Mouse (Mus musculus) myocyte (in vitro differentiated cells): Measurements from ENCODE around the gene Cracr2a. TPM values are rescaled to one million over a fixed set of nuclear protein-coding genes. Genes with fewer than 3 reads are reported as not detected.

ENCODE experiments used
- H3K27me3 ChIP-seq: one replicate; pipeline ENCODE4 v1.6.1; 2011; ENCODE audit not compliant: control insufficient read depth, insufficient read depth, insufficient read length
- H3K36me3 ChIP-seq: one replicate; pipeline ENCODE4 v1.6.1; 2011; ENCODE audit not compliant: control insufficient read depth, insufficient read depth
- H3K4me2 ChIP-seq: one replicate; pipeline ENCODE4 v1.6.1; 2011; ENCODE audit warnings: low read depth, control low read depth
- H3K4me3 ChIP-seq: one replicate; pipeline ENCODE4 v1.5.1; 2011; ENCODE audit warnings: mild to moderate bottlenecking, control low read depth, moderate library complexity
- H3K79me2 ChIP-seq: one replicate; pipeline ENCODE4 v1.6.1; 2011; ENCODE audit not compliant: control insufficient read depth, insufficient read depth
- H3ac ChIP-seq: one replicate; pipeline ENCODE4 v1.6.1; 2011; ENCODE audit not compliant: control insufficient read depth, insufficient read length
- CEBPB ChIP-seq: IDR thresholded peaks from 2 replicates; pipeline ENCODE4 v1.6.1; 2011; ENCODE audit warnings: mild to moderate bottlenecking, moderate library complexity; ENCODE audit not compliant: poor library complexity, insufficient read depth, severe bottlenecking
- E2F4 ChIP-seq: IDR thresholded peaks from one replicate; pipeline ENCODE4 v1.6.1; 2011; ENCODE audit warnings: mild to moderate bottlenecking, control low read depth, moderate library complexity; ENCODE audit not compliant: insufficient read depth
- MAX ChIP-seq: IDR thresholded peaks from one replicate; pipeline ENCODE4 v1.6.1; 2011; ENCODE audit warnings: low read depth, mild to moderate bottlenecking, control low read depth
- MYOD1 ChIP-seq, 3 experiments: IDR thresholded peaks; one replicate each; pipeline ENCODE4 v1.6.1; 2011; ENCODE audit warnings: control low read depth in 2 of 3, low read depth in 2 of 3, mild to moderate bottlenecking in 2 of 3, moderate library complexity in 1 of 3; ENCODE audit not compliant: insufficient read length in 2 of 3, control insufficient read depth in 1 of 3
- MYOG ChIP-seq, 3 experiments: IDR thresholded peaks; one replicate each; pipeline ENCODE4 v1.6.1; 2011; ENCODE audit warnings: control low read depth in 2 of 3, low read depth in 2 of 3, mild to moderate bottlenecking in 2 of 3; ENCODE audit not compliant: insufficient read length in 2 of 3, control insufficient read depth in 1 of 3, insufficient read depth in 1 of 3
- POLR2A ChIP-seq: IDR thresholded peaks from one replicate; pipeline ENCODE4 v1.6.1; 2011; ENCODE audit warnings: low read depth, mild to moderate bottlenecking, control low read depth, moderate library complexity; ENCODE audit not compliant: insufficient read length
- POLR2AphosphoS2 ChIP-seq: IDR thresholded peaks from one replicate; pipeline ENCODE4 v1.6.1; 2011; ENCODE audit warnings: low read depth, control low read depth; ENCODE audit not compliant: insufficient read length
- REST ChIP-seq: IDR thresholded peaks from one replicate; pipeline ENCODE4 v1.6.1; 2011; ENCODE audit warnings: mild to moderate bottlenecking, control low read depth, moderate library complexity; ENCODE audit not compliant: insufficient read depth, insufficient read length
- SRF ChIP-seq: IDR thresholded peaks from one replicate; pipeline ENCODE4 v1.6.1; 2011; ENCODE audit warnings: low read depth; ENCODE audit not compliant: control insufficient read depth, insufficient read length
- TCF12 ChIP-seq: IDR thresholded peaks from one replicate; pipeline ENCODE4 v1.6.1; 2011; ENCODE audit warnings: mild to moderate bottlenecking, control low read depth; ENCODE audit not compliant: poor library complexity, insufficient read depth, severe bottlenecking
- TCF3 ChIP-seq: IDR thresholded peaks from one replicate; pipeline ENCODE4 v1.6.1; 2011; ENCODE audit warnings: low read depth, control low read depth; ENCODE audit not compliant: insufficient read length
- USF1 ChIP-seq: IDR thresholded peaks from one replicate; pipeline ENCODE4 v1.6.1; 2011; ENCODE audit warnings: low read depth, mild to moderate bottlenecking, control low read depth, moderate library complexity
- polyA plus RNA-seq: library from polyadenylated mRNA; unstranded; fragments of >200 nt; fragmentation: generic; extraction: Trizol; gene quantifications from one replicate; pipeline ENCODE4 v1.2.1, GENCODE M21; 2012; ENCODE audit warnings: missing spikeins

Gene Cracr2a
- polyA plus RNA-seq, 1 experiment, result not detected

GRCm38 (mm10) chr6:127715428-127715827 is 154.3 kb downstream of the Cracr2a start:
- H3ac ChIP-seq, result no peak overlapping the region
- H3K36me3 ChIP-seq, result no peaks in the 10 kb centered on the region
- H3K4me3 ChIP-seq, result no peak overlapping the region
- no peak overlapping the region for H3K4me2 ChIP-seq
- TF ChIP-seq MYOD1 (IDR thresholded peaks at IDR 0.05; ENCODE audit: control insufficient read depth in 1 of 3, insufficient read length in 2 of 3, low read depth in 2 of 3) (no peak), REST (no peak), USF1 (no peak), MAX (no peak), SRF (no peak), E2F4 (no peak), TCF3 (no peak)
- no peaks in the 10 kb centered on the region for H3K27me3 ChIP-seq
- no peaks in the 10 kb centered on the region for H3K79me2 ChIP-seq

GRCm38 (mm10) chr6:127717239-127718137 is 156.3 kb downstream of the Cracr2a start:
- TF ChIP-seq SRF, result no peak
- TF ChIP-seq POLR2A, result no peak
- no peak for TF ChIP-seq MYOD1 (IDR thresholded peaks at IDR 0.05; ENCODE audit: control insufficient read depth in 1 of 3, insufficient read length in 2 of 3, low read depth in 2 of 3)
- no peak for TF ChIP-seq USF1
- no peak for TF ChIP-seq MYOG (IDR thresholded peaks at IDR 0.05; ENCODE audit: control insufficient read depth in 1 of 3, insufficient read depth in 1 of 3, insufficient read length in 2 of 3, low read depth in 2 of 3)
- TF ChIP-seq POLR2AphosphoS2, result no peak
- no peak for TF ChIP-seq TCF12
- no peak for TF ChIP-seq MAX
- no peak for TF ChIP-seq TCF3
- no peak for TF ChIP-seq REST
- no peak for TF ChIP-seq CEBPB
- no peak for TF ChIP-seq E2F4
- Histone ChIP-seq H3K4me2 (no peak overlapping the region), H3K4me3 (no peak overlapping the region), H3K27me3 (no peaks in the 10 kb centered on the region), H3ac (no peak overlapping the region), H3K79me2 (no peaks in the 10 kb centered on the region), H3K36me3 (no peaks in the 10 kb centered on the region)

- H3K36me3 ChIP-seq, result no peaks in the 10 kb centered on the region
- H3K79me2 ChIP-seq, result no peaks in the 10 kb centered on the region
- TF ChIP-seq MAX (no peak), TCF12 (no peak), POLR2A (no peak), TCF3 (no peak), MYOD1 (IDR thresholded peaks at IDR 0.05; ENCODE audit: control insufficient read depth in 1 of 3, insufficient read length in 2 of 3, low read depth in 2 of 3) (no peak), USF1 (no peak), REST (no peak), POLR2AphosphoS2 (no peak), MYOG (IDR thresholded peaks at IDR 0.05; ENCODE audit: control insufficient read depth in 1 of 3, insufficient read depth in 1 of 3, insufficient read length in 2 of 3, low read depth in 2 of 3) (no peak), E2F4 (no peak), CEBPB (no peak), SRF (no peak)
- no peak overlapping the region for H3K4me3 ChIP-seq
- H3ac ChIP-seq, result no peak overlapping the region
- no peaks in the 10 kb centered on the region for H3K27me3 ChIP-seq
- no peak overlapping the region for H3K4me2 ChIP-seq
These were observed 158.7 kb downstream of the Cracr2a start for GRCm38 (mm10) chr6:127719875-127720274.

GRCm38 (mm10) chr6:127723126-127723525 is 162.0 kb downstream of the Cracr2a start:
- no peaks in the 10 kb centered on the region for H3K36me3 ChIP-seq

More at GRCm38 (mm10) chr6:127723126-127723525, 162.0 kb downstream of the Cracr2a start:
- no peak overlapping the region for H3K4me3 ChIP-seq
- H3K4me2 ChIP-seq, result no peak overlapping the region
- H3K79me2 ChIP-seq, result no peaks in the 10 kb centered on the region
- H3K27me3 ChIP-seq, result no peaks in the 10 kb centered on the region
- no peak for TF ChIP-seq CEBPB
- no peak for TF ChIP-seq E2F4
- TF ChIP-seq USF1, result no peak
- no peak for TF ChIP-seq MYOG (IDR thresholded peaks at IDR 0.05; ENCODE audit: control insufficient read depth in 1 of 3, insufficient read depth in 1 of 3, insufficient read length in 2 of 3, low read depth in 2 of 3)
- TF ChIP-seq TCF3, result no peak
- no peak for TF ChIP-seq REST
- TF ChIP-seq MYOD1 (IDR thresholded peaks at IDR 0.05; ENCODE audit: control insufficient read depth in 1 of 3, insufficient read length in 2 of 3, low read depth in 2 of 3), result no peak
- no peak for TF ChIP-seq TCF12
- no peak for TF ChIP-seq SRF
- TF ChIP-seq POLR2A, result no peak
- TF ChIP-seq POLR2AphosphoS2, result no peak
- no peak overlapping the region for H3ac ChIP-seq

Other genes with a start within 250 kb of the Cracr2a start
- 4.3 TPM for gene Parp11, start 114.5 kb upstream of the Cracr2a start, polyA plus RNA-seq
- gene Prmt8, start 208.1 kb downstream of the Cracr2a start, polyA plus RNA-seq, result not detected